Mouse (Mus musculus): ENCODE data around the gene Slc38a4.

GRCm38 (mm10) chr15:97035892-97036291 is 19.9 kb downstream of the Slc38a4 start:
- TF ChIP-seq POLR2AphosphoS2 (IDR thresholded peaks at IDR 0.05; ENCODE audit: insufficient read length, low read depth) (no peak), POLR2A (IDR thresholded peaks at IDR 0.05; ENCODE audit: insufficient read length, low read depth) (no peak), E2F4 (IDR thresholded peaks at IDR 0.05; ENCODE audit: insufficient read depth) (no peak)

All from myocyte (in vitro differentiated cells).